Mouse (Mus musculus): ENCODE measurements around the gene Zer1. TPM values are rescaled to one million over a fixed set of nuclear protein-coding genes. Genes with fewer than 3 reads are reported as not detected.

Zer1 gene
- total and polyA plus RNA-seq, 3 experiments, result 5.5 to 15.0 (median 13.4) TPM

DNA sequence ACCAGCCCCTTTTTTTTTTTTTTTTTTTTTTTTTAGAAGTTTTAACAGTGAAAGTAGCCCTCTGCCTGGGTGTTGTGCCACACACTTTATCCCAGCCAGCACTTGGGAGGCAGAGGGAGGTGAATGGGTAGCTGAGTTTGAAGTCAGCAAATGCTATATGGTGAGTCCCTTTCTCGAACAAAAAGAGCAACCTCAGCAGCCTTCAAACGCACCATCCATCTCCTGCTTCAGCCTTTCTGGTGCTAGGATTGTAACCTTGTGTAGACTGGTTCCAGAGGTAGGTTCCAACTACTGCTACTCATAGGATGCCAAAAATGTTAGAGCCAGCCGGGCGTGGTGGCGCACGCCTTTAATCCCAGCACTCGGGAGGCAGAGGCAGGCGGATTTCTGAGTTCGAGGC, 47.9 kb downstream of the Zer1 start:
- H3K36me3 ChIP-seq (replicated peaks in 1 of 2; ENCODE audit: control insufficient read depth in 1 of 2, insufficient read depth in 1 of 2, low read length in 1 of 2), result peaks cover 17 to 44% of the 10 kb centered on the region in 2 experiments
- in situ Hi-C loops (cut with MboI; ENCODE audit: low pct_ligation_motif_present, low pct_unique_long_range_greater_than_20kb, low sequenced_read_pairs), result loop anchor here (5.0 kb wide), 1 partner anchor 34 kb away; no protein-coding TSS in a partner anchor
- H3K27me3 ChIP-seq (replicated peaks), result no peaks in the 10 kb centered on the region
- no peak for DNase-seq (ENCODE audit: extremely low read depth)
- peaks cover 7 to 15% of the 10 kb centered on the region in 2 experiments for H3K4me1 ChIP-seq (ENCODE audit: control insufficient read depth in 1 of 2, insufficient read depth in 2 of 2)
- no peak overlapping the region for H3K4me2 ChIP-seq (ENCODE audit: insufficient read depth, low read depth, poor library complexity, severe bottlenecking)
- no peaks in the 10 kb centered on the region for H3K9me3 ChIP-seq (replicated peaks; ENCODE audit: low read length)
- no peak overlapping the region for H3K9ac ChIP-seq (ENCODE audit: insufficient read depth, low read depth)
- TF ChIP-seq POLR2A (IDR thresholded peaks at IDR 0.05; ENCODE audit: low read depth, low read length) (no peak), MEF2A (IDR thresholded peaks at IDR 0.05; ENCODE audit: borderline replicate concordance, low read depth, low read length) (no peak), RAD21 (IDR thresholded peaks at IDR 0.05; ENCODE audit: low read depth, low read length) (no peak), IRF4 (IDR thresholded peaks at IDR 0.05; ENCODE audit: low read depth, low read length) (no peak), PAX5 (IDR thresholded peaks at IDR 0.05; ENCODE audit: low read length) (no peak), GABPA (IDR thresholded peaks at IDR 0.05; ENCODE audit: insufficient replicate concordance, low read depth, low read length) (no peak), ZKSCAN1 (IDR thresholded peaks at IDR 0.05; ENCODE audit: borderline replicate concordance, low read depth, low read length) (no peak)
- no peak overlapping the region for H3K4me3 ChIP-seq (replicated peaks in 1 of 3; ENCODE audit: low read depth in 2 of 3, low read length in 2 of 3, poor library complexity in 1 of 3)
- H3K79me2 ChIP-seq (replicated peaks; ENCODE audit: control insufficient read depth, extremely low read depth, insufficient read depth, poor library complexity, severe bottlenecking), result no peaks in the 10 kb centered on the region
- dilution Hi-C loops (cut with MboI; ENCODE audit: extremely low pct_ligation_motif_present, extremely low pct_unique_long_range_greater_than_20kb, low sequenced_read_pairs), result no loop called here
- H3K27ac ChIP-seq (ENCODE audit: insufficient read depth, low read depth), result no peak overlapping the region

DNA sequence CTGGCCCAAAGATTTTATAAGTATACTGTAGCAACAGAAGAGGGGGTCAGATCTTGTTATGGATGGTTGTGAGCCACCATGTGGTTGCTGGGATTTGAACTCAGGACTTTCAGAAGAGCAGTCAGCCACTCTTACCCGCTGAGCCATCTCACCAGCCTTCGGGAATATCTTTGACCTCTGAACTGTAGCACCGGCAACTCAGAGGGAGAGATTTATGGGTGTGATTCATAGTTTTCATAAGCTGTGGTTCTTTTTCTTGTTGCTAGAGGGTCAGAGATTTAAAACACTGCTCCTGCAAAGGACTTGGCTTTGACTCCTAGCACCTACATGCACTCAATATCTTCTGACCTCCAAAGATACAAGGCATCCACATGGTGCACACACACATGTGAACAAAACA, 48.8 kb downstream of the Zer1 start:
- no peak overlapping the region for H3K4me2 ChIP-seq (ENCODE audit: insufficient read depth, low read depth, poor library complexity, severe bottlenecking)
- dilution Hi-C loops (cut with MboI; ENCODE audit: extremely low pct_ligation_motif_present, extremely low pct_unique_long_range_greater_than_20kb, low sequenced_read_pairs), result no loop called here
- H3K27me3 ChIP-seq (replicated peaks), result no peaks in the 10 kb centered on the region
- H3K27ac ChIP-seq (ENCODE audit: insufficient read depth, low read depth), result no peak overlapping the region
- H3K36me3 ChIP-seq (replicated peaks in 1 of 2; ENCODE audit: control insufficient read depth in 1 of 2, insufficient read depth in 1 of 2, low read length in 1 of 2), result peaks cover 18 to 38% of the 10 kb centered on the region in 2 experiments
- no peaks in the 10 kb centered on the region for H3K9me3 ChIP-seq (replicated peaks; ENCODE audit: low read length)
- DNase-seq (ENCODE audit: extremely low read depth), result no peak
- H3K4me3 ChIP-seq (replicated peaks in 1 of 3; ENCODE audit: low read depth in 2 of 3, low read length in 2 of 3, poor library complexity in 1 of 3), result no peak overlapping the region
- H3K4me1 ChIP-seq (ENCODE audit: control insufficient read depth in 1 of 2, insufficient read depth in 2 of 2), result peaks cover 7 to 15% of the 10 kb centered on the region in 2 experiments
- no peak overlapping the region for H3K9ac ChIP-seq (ENCODE audit: insufficient read depth, low read depth)
- 0 out of 2 replicates have a peak, but pooled peaks cover 1% of the 10 kb centered on the region for H3K79me2 ChIP-seq (replicated peaks; ENCODE audit: control insufficient read depth, extremely low read depth, insufficient read depth, poor library complexity, severe bottlenecking)
- in situ Hi-C loops (cut with MboI; ENCODE audit: low pct_ligation_motif_present, low pct_unique_long_range_greater_than_20kb, low sequenced_read_pairs), result loop anchor here (5.0 kb wide), 1 partner anchor 33 kb away; no protein-coding TSS in a partner anchor
- TF ChIP-seq NELFE (IDR thresholded peaks at IDR 0.05; ENCODE audit: low read depth, low read length) (no peak), MAFK (IDR thresholded peaks at IDR 0.05; ENCODE audit: insufficient replicate concordance, low read length) (no peak), BHLHE40 (IDR thresholded peaks at IDR 0.05; ENCODE audit: low read depth, low read length) (no peak), POLR2AphosphoS2 (IDR thresholded peaks at IDR 0.05; ENCODE audit: low read depth, low read length) (no peak), USF2 (conservative IDR thresholded peaks at IDR 0.05; ENCODE audit: low read depth, low read length) (no peak), MEF2A (IDR thresholded peaks at IDR 0.05; ENCODE audit: borderline replicate concordance, low read depth, low read length) (no peak), IRF4 (IDR thresholded peaks at IDR 0.05; ENCODE audit: low read depth, low read length) (no peak), MAZ (IDR thresholded peaks at IDR 0.05; ENCODE audit: low read depth, low read length) (no peak), CHD2 (IDR thresholded peaks at IDR 0.05; ENCODE audit: low read length) (no peak), PAX5 (IDR thresholded peaks at IDR 0.05; ENCODE audit: low read length) (no peak), UBTF (IDR thresholded peaks at IDR 0.05; ENCODE audit: low read depth, low read length) (no peak), ZKSCAN1 (IDR thresholded peaks at IDR 0.05; ENCODE audit: borderline replicate concordance, low read depth, low read length) (no peak)

Measured in CH12.LX (cell line).